Mouse (Mus musculus) liver, embryonic 16.5 days (tissue): ENCODE data around the gene Plcd3. TPM values are rescaled to one million over a fixed set of nuclear protein-coding genes. Genes with fewer than 3 reads are reported as not detected.
A peak's percentile ranks its signal among the peaks of the same experiment; 100 is the strongest.

ENCODE experiments used
- ATAC-seq: fragments of 200-750 bp; cut with Nextera tagmentation; 2 replicates; pipeline ENCODE4 v1.8.0; 2017; ENCODE audit warnings: low read depth, mild to moderate bottlenecking, moderate number of reproducible peaks, moderate library complexity
- H3K27ac ChIP-seq: fragments of 300-500 bp; sonication (generic); 2 replicates; pipeline ENCODE4 v1.5.1; 2014; ENCODE audit warnings: mild to moderate bottlenecking, low read length
- H3K27me3 ChIP-seq: fragments of 300-500 bp; sonication (generic); 2 replicates; pipeline ENCODE4 v1.6.1; 2014; ENCODE audit warnings: low read depth, low read length, mixed read lengths; ENCODE audit not compliant: control insufficient read depth, insufficient read depth
- H3K36me3 ChIP-seq: fragments of 300-500 bp; sonication (generic); 2 replicates; pipeline ENCODE4 v1.6.1; 2014; ENCODE audit warnings: mild to moderate bottlenecking; ENCODE audit not compliant: control insufficient read depth, insufficient read depth
- H3K4me1 ChIP-seq: fragments of 300-500 bp; sonication (generic); 2 replicates; pipeline ENCODE4 v1.6.1; 2014; ENCODE audit warnings: low read depth, low read length, mixed read lengths; ENCODE audit not compliant: control insufficient read depth
- H3K4me2 ChIP-seq: fragments of 300-500 bp; sonication (generic); 2 replicates; pipeline ENCODE4 v1.6.1; 2014; ENCODE audit warnings: low read depth, low read length, mixed read lengths
- H3K4me3 ChIP-seq: fragments of 300-500 bp; sonication (generic); 2 replicates; pipeline ENCODE4 v1.5.1; 2014; ENCODE audit warnings: low read depth, mild to moderate bottlenecking, low read length
- H3K9ac ChIP-seq: fragments of 300-500 bp; sonication (generic); 2 replicates; pipeline ENCODE4 v1.6.1; 2014; ENCODE audit warnings: low read depth, low read length
- H3K9me3 ChIP-seq: fragments of 300-500 bp; sonication (generic); replicated peaks from 2 replicates; pipeline ENCODE4 v1.6.1; 2016; ENCODE audit warnings: low read length; ENCODE audit not compliant: control insufficient read depth
- WGBS: fragments of 180-500 bp; shearing (Covaris S2); extraction: QIAGEN DNeasy Blood & Tissue Kit; methylation state at CpG from one replicate; pipeline ENCODE4 v1.1.7; 2014; ENCODE audit not compliant: insufficient replicate concordance; 5-methylcytosine and 5-hydroxymethylcytosine counted together
- polyA plus RNA-seq: library from polyadenylated mRNA; unstranded; fragments of >200 nt; fragmentation: Nextera tagmentation; extraction: Ambion mirVana; gene quantifications from 2 replicates; pipeline ENCODE4 v1.2.1, GENCODE M21; 2015

Gene Plcd3
- polyA plus RNA-seq, 1 experiment from 2014 or later = 0.40 TPM

- WGBS = 73% methylated on average over 9 of the region's 9 CpGs
- no peak overlapping the region for H3K4me2 ChIP-seq
- H3K4me3 ChIP-seq = no peak overlapping the region
- no peaks in the 10 kb centered on the region for H3K36me3 ChIP-seq
- ATAC-seq = no peak
- peaks cover 10% of the 10 kb centered on the region for H3K27me3 ChIP-seq
- H3K9me3 ChIP-seq = no peaks in the 10 kb centered on the region
- H3K27ac ChIP-seq = no peak overlapping the region
- no peak overlapping the region for H3K9ac ChIP-seq
- no peaks in the 10 kb centered on the region for H3K4me1 ChIP-seq
Measured at GRCm38 (mm10) chr11:103095107-103095670, 6.3 kb downstream of the Plcd3 start.

DNA sequence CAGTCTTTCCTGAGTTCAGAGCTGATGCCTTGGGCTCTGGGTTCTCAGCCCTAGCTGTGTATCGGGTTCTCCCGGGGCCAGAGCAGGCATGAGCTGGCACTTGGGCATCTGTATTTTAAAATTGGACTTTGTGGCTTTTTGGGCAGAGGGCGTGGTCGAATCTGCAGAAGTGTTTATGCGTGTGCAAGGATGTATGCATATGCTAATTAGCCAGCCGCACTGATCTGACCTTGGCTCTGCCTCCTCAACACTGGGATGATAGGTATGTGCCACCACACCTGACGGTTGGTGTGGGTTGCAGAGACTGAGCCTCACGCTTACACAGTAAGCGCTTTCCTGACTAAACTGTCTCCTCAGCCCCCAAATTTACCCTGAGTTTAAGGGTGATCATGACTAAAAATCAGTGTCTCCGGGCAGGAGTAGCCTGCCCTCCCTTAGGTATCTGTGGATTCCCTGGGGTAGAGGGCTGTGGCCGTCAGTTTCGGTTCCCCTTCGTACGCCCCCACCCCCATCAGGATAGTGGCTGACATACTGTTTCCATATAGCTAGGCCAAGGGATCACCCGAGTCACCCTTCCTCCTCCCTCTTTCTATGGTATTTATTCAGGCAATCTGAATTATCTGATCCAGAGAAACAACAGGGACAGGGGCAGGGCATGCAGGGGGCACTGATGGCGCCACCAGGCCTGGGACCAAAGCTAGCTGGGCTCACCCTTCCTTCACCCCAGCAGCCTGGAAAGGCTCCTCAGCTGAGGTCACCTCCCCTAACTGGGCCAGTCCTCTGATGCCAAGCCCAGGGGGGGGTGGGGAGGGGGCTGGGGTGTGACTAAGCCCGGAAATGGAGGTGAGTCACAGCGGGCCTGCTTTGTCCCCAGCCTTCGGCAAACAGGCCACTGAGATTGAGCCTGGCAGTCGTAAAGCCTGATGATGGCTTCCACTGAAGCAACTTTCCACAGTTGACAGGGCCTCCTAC, 7.3 kb downstream of the Plcd3 start:
- no peak for ATAC-seq
- H3K9me3 ChIP-seq = no peaks in the 10 kb centered on the region
- no peak overlapping the region for H3K4me2 ChIP-seq
- H3K27ac ChIP-seq = no peak overlapping the region
- H3K36me3 ChIP-seq = no peaks in the 10 kb centered on the region
- no peak overlapping the region for H3K9ac ChIP-seq
- H3K4me3 ChIP-seq = no peak overlapping the region
- WGBS = 51% methylated on average over 20 of the region's 20 CpGs
- H3K27me3 ChIP-seq = no peaks in the 10 kb centered on the region
- no peaks in the 10 kb centered on the region for H3K4me1 ChIP-seq

- no peak for ATAC-seq
- Histone ChIP-seq H3K27ac (no peak overlapping the region), H3K9me3 (no peaks in the 10 kb centered on the region), H3K4me2 (no peak overlapping the region), H3K4me1 (no peaks in the 10 kb centered on the region), H3K36me3 (no peaks in the 10 kb centered on the region), H3K27me3 (no peaks in the 10 kb centered on the region), H3K9ac (no peak overlapping the region), H3K4me3 (no peak overlapping the region)
- WGBS = 60% methylated on average over 7 of the region's 7 CpGs
Measured at GRCm38 (mm10) chr11:103093306-103093705, 8.2 kb downstream of the Plcd3 start.

- no peak overlapping the region for H3K4me3 ChIP-seq
- H3K4me1 ChIP-seq = peaks cover 4% of the 10 kb centered on the region
- no peak overlapping the region for H3K27ac ChIP-seq
- H3K4me2 ChIP-seq = no peak overlapping the region
- no peaks in the 10 kb centered on the region for H3K36me3 ChIP-seq
- no peak overlapping the region for H3K9ac ChIP-seq
- ATAC-seq = no peak
- H3K27me3 ChIP-seq = peaks cover 21% of the 10 kb centered on the region
- WGBS = 62% methylated on average over 6 of the region's 6 CpGs
- H3K9me3 ChIP-seq = no peaks in the 10 kb centered on the region
Measured at GRCm38 (mm10) chr11:103081631-103082030, 19.8 kb downstream of the Plcd3 start.

DNA sequence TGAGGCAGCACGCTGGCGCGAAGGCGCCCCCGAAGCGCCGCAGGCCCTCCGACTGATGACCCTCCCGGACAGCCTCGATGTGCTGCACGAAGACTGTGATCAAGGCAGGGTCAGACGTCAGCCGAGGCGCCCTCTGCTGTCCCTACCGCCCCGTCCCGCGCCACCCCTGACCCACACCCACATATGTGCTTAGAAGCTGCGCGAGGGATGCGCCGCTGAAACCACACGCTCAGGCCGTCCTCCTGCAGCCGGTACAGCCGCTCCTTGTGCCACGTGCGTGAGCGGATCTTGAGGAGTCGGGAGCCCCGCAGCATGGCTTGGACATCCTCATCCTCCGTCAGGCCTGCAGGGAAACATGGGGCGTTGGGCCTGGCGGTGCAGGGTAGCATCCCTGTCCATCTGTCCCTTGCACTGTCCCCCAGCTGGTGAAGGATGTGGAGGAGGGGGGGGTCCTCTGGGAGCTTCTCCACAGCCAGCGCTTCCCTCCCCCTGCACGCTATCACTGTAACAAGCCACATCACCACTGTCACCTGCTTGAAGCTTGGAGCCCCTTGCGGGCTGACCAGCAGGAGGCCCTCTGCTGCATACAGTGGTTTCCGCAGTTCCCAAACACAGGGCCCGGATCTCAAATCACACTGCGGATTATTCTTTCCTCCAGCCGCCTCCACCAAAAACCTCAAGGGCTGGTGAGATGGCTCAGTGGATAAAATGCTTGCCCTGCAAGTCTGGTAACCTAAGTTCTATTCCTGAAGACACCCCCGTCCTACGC, 21.0 kb downstream of the Plcd3 start:
- no peak overlapping the region for H3K9ac ChIP-seq
- 3% methylated on average over 43 of the region's 43 CpGs for WGBS
- H3K4me1 ChIP-seq = peaks cover 4% of the 10 kb centered on the region
- peak overlapping the region; percentile 50 for H3K4me2 ChIP-seq
- H3K27ac ChIP-seq = no peak overlapping the region
- no peaks in the 10 kb centered on the region for H3K9me3 ChIP-seq
- no peaks in the 10 kb centered on the region for H3K36me3 ChIP-seq
- ATAC-seq = no peak
- peaks cover 21% of the 10 kb centered on the region for H3K27me3 ChIP-seq
- H3K4me3 ChIP-seq = peak overlapping the region; percentile 33

DNA sequence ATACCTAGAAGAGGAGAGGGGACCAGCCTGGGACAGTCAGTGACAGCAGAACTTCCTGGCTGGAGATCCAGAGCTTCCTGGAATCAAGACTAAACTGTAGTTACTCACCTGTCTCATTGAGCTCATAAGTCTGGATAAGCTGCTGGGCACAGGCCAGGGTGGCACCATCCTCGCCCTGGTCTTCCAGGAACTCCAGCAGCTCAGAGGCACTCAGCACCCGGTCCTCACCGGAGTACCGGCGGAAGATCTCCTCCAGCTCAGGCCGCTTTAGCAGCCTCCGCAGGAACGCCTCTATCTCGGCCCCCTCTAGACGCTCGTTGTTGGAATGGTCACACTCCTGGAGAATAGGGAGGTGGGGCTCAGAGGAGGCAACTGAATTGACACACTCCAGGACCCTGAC, 23.3 kb downstream of the Plcd3 start:
- no peaks in the 10 kb centered on the region for H3K9me3 ChIP-seq
- no peak overlapping the region for H3K27ac ChIP-seq
- no peak for ATAC-seq
- H3K4me2 ChIP-seq = no peak overlapping the region
- H3K27me3 ChIP-seq = peaks cover 21% of the 10 kb centered on the region
- no peaks in the 10 kb centered on the region for H3K36me3 ChIP-seq
- no peak overlapping the region for H3K9ac ChIP-seq
- no peak overlapping the region for H3K4me3 ChIP-seq
- H3K4me1 ChIP-seq = peaks cover 4% of the 10 kb centered on the region
- WGBS = 82% methylated on average over 11 of the region's 11 CpGs

DNA sequence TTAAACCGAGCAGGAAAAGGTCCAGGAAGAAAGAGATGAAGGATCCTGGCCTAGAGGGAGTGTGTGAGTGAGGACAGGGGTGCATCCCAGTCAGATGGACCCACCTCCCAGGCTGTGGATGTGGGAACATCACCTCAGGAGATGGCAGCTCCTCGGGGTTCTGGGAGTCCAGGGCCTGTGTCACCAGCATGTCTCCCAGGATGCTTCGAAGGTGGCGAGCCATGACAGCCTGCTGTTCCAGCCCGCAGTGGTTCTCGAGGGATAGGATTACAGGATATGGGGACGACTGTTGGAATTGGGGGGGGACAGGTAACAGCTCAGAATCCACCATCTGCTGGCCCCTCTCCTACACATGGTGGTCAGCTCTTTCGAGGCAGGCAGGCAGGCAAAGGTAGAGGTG, 24.9 kb downstream of the Plcd3 start:
- Histone ChIP-seq H3K9me3 (no peaks in the 10 kb centered on the region), H3K4me3 (no peak overlapping the region), H3K4me2 (no peak overlapping the region), H3K36me3 (no peaks in the 10 kb centered on the region), H3K9ac (no peak overlapping the region), H3K4me1 (peaks cover 4% of the 10 kb centered on the region), H3K27me3 (peaks cover 21% of the 10 kb centered on the region), H3K27ac (no peak overlapping the region)
- no peak for ATAC-seq
- WGBS = 69% methylated on average over 8 of the region's 8 CpGs

DNA sequence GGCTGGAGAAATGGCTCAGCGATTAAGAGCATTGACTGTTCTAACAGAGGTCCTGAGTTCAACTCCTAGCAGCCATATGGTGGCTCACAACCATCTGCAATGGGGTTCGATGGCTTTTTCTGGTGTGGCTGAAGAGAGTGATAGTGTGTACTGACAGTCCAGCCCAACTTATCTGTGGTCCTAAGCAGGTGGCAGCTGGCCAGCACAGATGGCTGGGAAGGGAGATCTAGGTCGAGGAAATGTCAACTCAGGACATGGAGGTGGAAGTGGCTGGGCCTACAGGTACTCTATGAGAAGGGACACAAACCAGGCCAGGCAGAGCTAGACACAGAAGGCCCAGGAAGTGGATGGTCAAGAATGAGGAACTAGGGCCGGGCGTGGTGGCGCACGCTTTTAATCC, 25.4 kb downstream of the Plcd3 start:
- H3K4me1 ChIP-seq = peaks cover 4% of the 10 kb centered on the region
- no peak overlapping the region for H3K9ac ChIP-seq
- no peak overlapping the region for H3K27ac ChIP-seq
- H3K27me3 ChIP-seq = peaks cover 19% of the 10 kb centered on the region
- no peak overlapping the region for H3K4me2 ChIP-seq
- no peaks in the 10 kb centered on the region for H3K36me3 ChIP-seq
- no peak overlapping the region for H3K4me3 ChIP-seq
- ATAC-seq = no peak
- no peaks in the 10 kb centered on the region for H3K9me3 ChIP-seq
- 65% methylated on average over 7 of the region's 7 CpGs for WGBS
